Mouse (Mus musculus) neural tube, embryonic 11.5 days (tissue): ENCODE results near the gene Gm49510. TPM values are rescaled to one million over a fixed set of nuclear protein-coding genes. Genes with fewer than 3 reads are reported as not detected.

Experiments
- ATAC-seq: fragments of 200-750 bp; cut with Nextera tagmentation; 2 replicates; pipeline ENCODE4 v1.8.0; 2017; ENCODE audit warnings: moderate number of reproducible peaks, mild to moderate bottlenecking, moderate TSS enrichment, moderate library complexity; ENCODE audit not compliant: insufficient read depth, low FRiP score, low TSS enrichment
- DNase-seq: peaks from one replicate; pipeline ENCODE4 v3.0.0-alpha.2; 2015; ENCODE audit warnings: low spot score
- H3K27ac ChIP-seq: fragments of 300-500 bp; sonication (generic); 2 replicates; pipeline ENCODE4 v1.5.1; 2014; ENCODE audit warnings: low read depth, mild to moderate bottlenecking, low read length
- H3K27me3 ChIP-seq: fragments of 300-500 bp; sonication (generic); 2 replicates; pipeline ENCODE4 v1.6.1; 2014; ENCODE audit warnings: mild to moderate bottlenecking, low read length, mixed read lengths; ENCODE audit not compliant: control insufficient read depth, insufficient read depth
- H3K36me3 ChIP-seq: fragments of 300-500 bp; sonication (generic); 2 replicates; pipeline ENCODE4 v1.6.1; 2014; ENCODE audit warnings: mild to moderate bottlenecking, low read length, moderate library complexity, mixed read lengths; ENCODE audit not compliant: control insufficient read depth, insufficient read depth
- H3K4me1 ChIP-seq: fragments of 300-500 bp; sonication (generic); 2 replicates; pipeline ENCODE4 v1.6.1; 2014; ENCODE audit warnings: low read length, mixed read lengths; ENCODE audit not compliant: control insufficient read depth, insufficient read depth
- H3K4me2 ChIP-seq: fragments of 300-500 bp; sonication (generic); 2 replicates; pipeline ENCODE4 v1.6.1; 2014; ENCODE audit warnings: low read depth, mild to moderate bottlenecking, moderate library complexity
- H3K4me3 ChIP-seq: fragments of 300-500 bp; sonication (generic); 2 replicates; pipeline ENCODE4 v1.5.1; 2014; ENCODE audit warnings: low read depth, low read length
- H3K9ac ChIP-seq: fragments of 300-500 bp; sonication (generic); 2 replicates; pipeline ENCODE4 v1.6.1; 2014; ENCODE audit warnings: mild to moderate bottlenecking, low read length
- H3K9me3 ChIP-seq: fragments of 300-500 bp; sonication (generic); 2 replicates; pipeline ENCODE4 v1.6.1; 2016; ENCODE audit warnings: low read length; ENCODE audit not compliant: control insufficient read depth
- WGBS: fragments of 180-500 bp; shearing (Covaris S2); extraction: QIAGEN DNeasy Blood & Tissue Kit; methylation state at CpG from one replicate; pipeline ENCODE4 v1.1.7; 2014; 5-methylcytosine and 5-hydroxymethylcytosine counted together
- microRNA-seq: library from miRNA; unstranded; fragments of <30 nt; microRNA quantifications from one replicate; pipeline ENCODE4, GENCODE M21; 2016
- polyA plus RNA-seq: library from polyadenylated mRNA; unstranded; fragments of >200 nt; fragmentation: Nextera tagmentation; extraction: Ambion mirVana; gene quantifications from 2 replicates; pipeline ENCODE4 v1.2.1, GENCODE M21; 2014

Gene Gm49510
- polyA plus RNA-seq, 1 experiment from 2014 or later, result 0.27 TPM

DNA sequence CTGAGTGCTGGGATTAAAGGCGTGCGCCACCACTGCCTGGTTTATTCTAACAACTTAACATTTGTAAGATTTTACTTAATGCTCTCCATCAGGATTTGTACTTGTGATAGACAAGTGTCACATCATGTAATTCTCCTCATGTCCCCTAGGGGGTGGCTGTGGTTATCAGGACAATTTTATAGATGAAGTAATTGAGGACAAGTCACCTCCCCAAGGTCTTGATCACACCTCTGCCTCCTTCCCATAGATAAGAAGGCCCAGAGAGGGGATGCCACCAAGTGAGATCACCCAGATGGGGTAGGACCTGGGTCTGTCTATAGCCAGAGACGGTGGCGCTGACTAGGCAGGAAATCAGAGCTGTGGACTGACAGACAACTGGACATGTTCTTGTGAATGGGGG lies 56.9 kb downstream of the Gm49510 start:
- Histone ChIP-seq H3K9ac (no peak overlapping the region), H3K27ac (no peak overlapping the region), H3K4me3 (no peak overlapping the region), H3K4me2 (no peak overlapping the region), H3K36me3 (peaks cover 5% of the 10 kb centered on the region; the same call in 1 of the 2 replicates), H3K4me1 (no peaks in the 10 kb centered on the region), H3K27me3 (no peaks in the 10 kb centered on the region), H3K9me3 (no peaks in the 10 kb centered on the region)
- ATAC-seq (no peak), DNase-seq (no peak)
- 84% methylated on average over 4 of the region's 4 CpGs for WGBS

GRCm38 (mm10) chr15:78957021-78957420 lies 57.6 kb downstream of the Gm49510 start:
- H3K36me3 ChIP-seq, result peaks cover 6% of the 10 kb centered on the region; the same call in 1 of the 2 replicates
- 66% methylated on average over 15 of the region's 15 CpGs for WGBS
- no peak overlapping the region for H3K4me3 ChIP-seq
- H3K9me3 ChIP-seq, result no peaks in the 10 kb centered on the region
- no peaks in the 10 kb centered on the region for H3K27me3 ChIP-seq
- no peaks in the 10 kb centered on the region for H3K4me1 ChIP-seq
- no peak overlapping the region for H3K4me2 ChIP-seq
- H3K9ac ChIP-seq, result no peak overlapping the region
- no peak overlapping the region for H3K27ac ChIP-seq
- DNase-seq (no peak), ATAC-seq (no peak)

DNA sequence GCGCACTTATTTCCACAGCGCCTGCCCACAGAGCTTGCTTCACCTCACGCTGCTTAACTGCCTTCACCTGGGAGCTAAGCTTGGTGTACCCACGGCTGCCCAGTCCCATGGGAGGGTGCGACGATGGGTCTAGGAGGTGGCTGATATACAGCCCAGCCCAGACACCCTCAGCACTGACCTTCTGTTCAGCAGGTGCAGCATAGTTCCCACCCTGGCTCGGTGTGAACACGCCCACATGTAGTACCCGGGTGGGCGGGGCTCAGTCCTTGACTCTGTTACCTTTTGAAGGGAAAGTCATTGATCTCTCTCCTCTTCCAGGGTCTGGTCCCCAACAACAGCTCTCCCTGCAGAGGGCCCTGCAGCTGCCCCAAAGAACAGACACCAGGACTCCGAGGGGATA lies 60.1 kb downstream of the Gm49510 start:
- Histone ChIP-seq H3K27me3 (no peaks in the 10 kb centered on the region), H3K36me3 (peaks cover 9% of the 10 kb centered on the region; the same call in 1 of the 2 replicates), H3K27ac (no peak overlapping the region), H3K4me3 (no peak overlapping the region), H3K9ac (no peak overlapping the region), H3K9me3 (no peaks in the 10 kb centered on the region), H3K4me1 (no peaks in the 10 kb centered on the region), H3K4me2 (no peak overlapping the region)
- WGBS, result 87% methylated on average over 11 of the region's 11 CpGs
- no peak for DNase-seq
- ATAC-seq, result no peak

- ATAC-seq, result no peak
- 79% methylated on average over 4 of the region's 4 CpGs for WGBS
- peaks cover 9% of the 10 kb centered on the region; the same call in 1 of the 2 replicates for H3K36me3 ChIP-seq
These were observed 60.6 kb downstream of the Gm49510 start for GRCm38 (mm10) chr15:78960088-78960487.

DNA sequence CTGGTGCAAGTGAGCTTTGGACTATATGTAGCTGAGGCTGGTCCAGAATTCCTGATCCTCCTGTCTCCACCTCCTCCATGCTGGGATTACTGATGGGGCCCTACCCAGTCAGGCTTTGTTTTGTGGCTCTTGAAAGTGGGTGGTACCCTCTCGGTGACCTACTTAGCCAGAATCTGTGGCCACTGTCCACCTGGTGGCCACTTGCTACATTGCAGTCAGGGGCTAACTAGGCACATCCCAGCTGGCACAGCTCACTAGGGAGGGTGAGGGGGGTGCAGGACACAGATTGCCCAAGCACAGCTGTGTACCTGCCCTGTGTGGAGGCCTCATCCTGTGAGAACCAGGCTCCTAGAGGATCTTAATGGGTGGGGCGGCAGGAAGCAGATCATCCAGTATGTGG lies 63.4 kb downstream of the Gm49510 start:
- Histone ChIP-seq H3K9me3 (no peaks in the 10 kb centered on the region), H3K4me2 (no peak overlapping the region), H3K27me3 (no peaks in the 10 kb centered on the region), H3K36me3 (peaks cover 14% of the 10 kb centered on the region; the same call in 1 of the 2 replicates), H3K4me1 (no peaks in the 10 kb centered on the region), H3K9ac (no peak overlapping the region), H3K4me3 (no peak overlapping the region), H3K27ac (no peak overlapping the region)
- 33% methylated on average over 2 of the region's 2 CpGs for WGBS
- DNase-seq (peak; percentile 73), ATAC-seq (peak; percentile 48)

More at GRCm38 (mm10) chr15:78960088-78960487, 60.6 kb downstream of the Gm49510 start:
- Histone ChIP-seq H3K9me3 (no peaks in the 10 kb centered on the region), H3K4me1 (no peaks in the 10 kb centered on the region), H3K4me2 (no peak overlapping the region), H3K27me3 (no peaks in the 10 kb centered on the region), H3K4me3 (no peak overlapping the region), H3K27ac (no peak overlapping the region), H3K9ac (no peak overlapping the region)
- DNase-seq, result no peak

Small RNA genes within 50 kb of the gene (microRNA-seq; reads per million reads assigned to microRNA genes)
- not detected for gene Mir6955

Other genes starting within 250 kb of the Gm49510 start
- 0.15 and 0.73 TPM in 2 replicates for gene Elfn2, start 180.9 kb upstream of the Gm49510 start, polyA plus RNA-seq
- gene Mfng, start 126.2 kb upstream of the Gm49510 start, polyA plus RNA-seq, result 34.1 and 34.9 TPM in 2 replicates
- 3.3 and 3.7 TPM in 2 replicates for gene Card10, start 96.6 kb upstream of the Gm49510 start, polyA plus RNA-seq
- 14.0 and 15.1 TPM in 2 replicates for gene Cdc42ep1, start 57.0 kb upstream of the Gm49510 start, polyA plus RNA-seq
- gene Lgals2, start 44.1 kb upstream of the Gm49510 start, polyA plus RNA-seq, result not detected in 2 replicates
- 36.4 and 37.0 TPM in 2 replicates for gene Gga1, start 22.5 kb upstream of the Gm49510 start, polyA plus RNA-seq
- 14.4 and 15.3 TPM in 2 replicates for gene Sh3bp1, start 101 bp downstream of the Gm49510 start, polyA plus RNA-seq
- gene Pdxp, start 14.3 kb downstream of the Gm49510 start, polyA plus RNA-seq, result 34.9 and 36.0 TPM in 2 replicates
- 263 and 311 TPM in 2 replicates for gene Lgals1, start 27.1 kb downstream of the Gm49510 start, polyA plus RNA-seq
- gene Nol12, start 35.3 kb downstream of the Gm49510 start, polyA plus RNA-seq, result 55.9 and 58.8 TPM in 2 replicates
- 42.4 and 46.4 TPM in 2 replicates for gene Triobp, start 48.1 kb downstream of the Gm49510 start, polyA plus RNA-seq
- gene H1f0, start 128.8 kb downstream of the Gm49510 start, polyA plus RNA-seq, result 289 and 340 TPM in 2 replicates
- gene Galr3, start 142.2 kb downstream of the Gm49510 start, polyA plus RNA-seq, result not detected in 2 replicates
- gene Ankrd54, start 163.2 kb downstream of the Gm49510 start, polyA plus RNA-seq, result 59.5 and 65.6 TPM in 2 replicates
- gene Eif3l, start 175.5 kb downstream of the Gm49510 start, polyA plus RNA-seq, result 250 and 259 TPM in 2 replicates
- gene Micall1, start 209.2 kb downstream of the Gm49510 start, polyA plus RNA-seq, result 6.8 and 7.9 TPM in 2 replicates
- 301 and 311 TPM in 2 replicates for gene Polr2f, start 241.3 kb downstream of the Gm49510 start, polyA plus RNA-seq
- 8.8 and 9.4 TPM in 2 replicates for gene 1700088E04Rik, start 241.6 kb downstream of the Gm49510 start, polyA plus RNA-seq